Mouse (Mus musculus) forebrain, embryonic 13.5 days (tissue): ENCODE results near the gene Clpsl2. TPM values are rescaled to one million over a fixed set of nuclear protein-coding genes. Genes with fewer than 3 reads are reported as not detected.
"Not testable (repeated sequence)": the region's sequence is repeated elsewhere in the genome, so short reads cannot be mapped to it uniquely, and the experiment has no call there.

Source experiments
- ATAC-seq: fragments of 200-750 bp; cut with Nextera tagmentation; 2 replicates; pipeline ENCODE4 v1.8.0; 2017
- H3K27ac ChIP-seq: fragments of 300-500 bp; sonication (generic); 2 replicates; pipeline ENCODE4 v1.5.1; 2015; ENCODE audit warnings: inconsistent platforms, mild to moderate bottlenecking, moderate library complexity
- H3K27me3 ChIP-seq: fragments of 300-500 bp; sonication (generic); 2 replicates; pipeline ENCODE4 v1.6.1; 2015; ENCODE audit warnings: mild to moderate bottlenecking, inconsistent platforms
- H3K36me3 ChIP-seq: fragments of 300-500 bp; sonication (generic); 2 replicates; pipeline ENCODE4 v1.6.1; 2015; ENCODE audit warnings: mild to moderate bottlenecking, inconsistent platforms; ENCODE audit not compliant: poor library complexity, severe bottlenecking
- H3K4me1 ChIP-seq: fragments of 300-500 bp; sonication (generic); 2 replicates; pipeline ENCODE4 v1.6.1; 2015; ENCODE audit warnings: inconsistent platforms
- H3K4me2 ChIP-seq: fragments of 300-500 bp; sonication (generic); 2 replicates; pipeline ENCODE4 v1.6.1; 2015; ENCODE audit warnings: inconsistent platforms, mild to moderate bottlenecking, moderate library complexity
- H3K4me3 ChIP-seq: fragments of 300-500 bp; sonication (generic); 2 replicates; pipeline ENCODE4 v1.5.1; 2015; ENCODE audit warnings: mild to moderate bottlenecking, inconsistent platforms
- H3K9ac ChIP-seq: fragments of 300-500 bp; sonication (generic); 2 replicates; pipeline ENCODE4 v1.6.1; 2015; ENCODE audit warnings: mild to moderate bottlenecking, inconsistent platforms
- H3K9me3 ChIP-seq: fragments of 300-500 bp; sonication (generic); replicated peaks from 2 replicates; pipeline ENCODE4 v1.6.1; 2016; ENCODE audit warnings: inconsistent platforms
- WGBS: fragments of 180-500 bp; shearing (Covaris S2); methylation state at CpG from one replicate; pipeline ENCODE4 v1.1.7; 2015; 5-methylcytosine and 5-hydroxymethylcytosine counted together
- polyA plus RNA-seq: library from polyadenylated mRNA; unstranded; fragments of >200 nt; fragmentation: Nextera tagmentation; extraction: Ambion mirVana; gene quantifications from 2 replicates; pipeline ENCODE4 v1.2.1, GENCODE M21; 2015

Clpsl2 gene
- polyA plus RNA-seq, 1 experiment from 2014 or later = not detected

GRCm38 (mm10) chr17:28537881-28538280, 11.3 kb upstream of the Clpsl2 start:
- no peak for ATAC-seq
- peaks cover 13% of the 10 kb centered on the region for H3K9me3 ChIP-seq
- no peak overlapping the region for H3K4me2 ChIP-seq
- no peak overlapping the region for H3K9ac ChIP-seq
- 50% methylated on average over 12 of the region's 12 CpGs for WGBS
- H3K27ac ChIP-seq = no peak overlapping the region
- no peak overlapping the region for H3K4me3 ChIP-seq
- H3K27me3 ChIP-seq = 0 out of 2 replicates have a peak, but pooled peaks cover 3% of the 10 kb centered on the region
- no peaks in the 10 kb centered on the region for H3K36me3 ChIP-seq
- no peaks in the 10 kb centered on the region for H3K4me1 ChIP-seq

GRCm38 (mm10) chr17:28546925-28547324, 2.3 kb upstream of the Clpsl2 start:
- Histone ChIP-seq H3K9ac (no peak overlapping the region), H3K36me3 (no peaks in the 10 kb centered on the region), H3K27me3 (no peaks in the 10 kb centered on the region), H3K27ac (no peak overlapping the region), H3K4me1 (no peaks in the 10 kb centered on the region), H3K4me2 (no peak overlapping the region), H3K4me3 (no peak overlapping the region), H3K9me3 (peaks cover 1% of the 10 kb centered on the region)
- no peak for ATAC-seq
- WGBS = 87% methylated on average over 1 of the region's 1 CpGs

GRCm38 (mm10) chr17:28548550-28548949, 661 bp upstream of the Clpsl2 start:
- no peak overlapping the region for H3K9ac ChIP-seq
- no peaks in the 10 kb centered on the region for H3K9me3 ChIP-seq
- no peak overlapping the region for H3K4me2 ChIP-seq
- H3K4me3 ChIP-seq = no peak overlapping the region
- no peaks in the 10 kb centered on the region for H3K4me1 ChIP-seq
- no peak overlapping the region for H3K27ac ChIP-seq
- H3K36me3 ChIP-seq = no peaks in the 10 kb centered on the region
- no peaks in the 10 kb centered on the region for H3K27me3 ChIP-seq
- WGBS = 81% methylated on average over 11 of the region's 11 CpGs
- ATAC-seq = no peak

GRCm38 (mm10) chr17:28553040-28553793, 4.0 kb downstream of the Clpsl2 start:
- Histone ChIP-seq H3K9ac (no peak overlapping the region), H3K4me2 (no peak overlapping the region), H3K27ac (no peak overlapping the region), H3K27me3 (no peaks in the 10 kb centered on the region), H3K9me3 (no peaks in the 10 kb centered on the region), H3K4me3 (no peak overlapping the region), H3K4me1 (peaks cover 9% of the 10 kb centered on the region; the same call in 1 of the 2 replicates), H3K36me3 (no peaks in the 10 kb centered on the region)
- WGBS = 7% methylated on average over 14 of the region's 14 CpGs
- ATAC-seq = peak; percentile 53; the same call in 1 of the 2 replicates

GRCm38 (mm10) chr17:28554021-28554420, 4.8 kb downstream of the Clpsl2 start:
- H3K36me3 ChIP-seq, H3K9me3 ChIP-seq, H3K4me2 ChIP-seq, H3K4me1 ChIP-seq, H3K27me3 ChIP-seq, H3K27ac ChIP-seq, H3K9ac ChIP-seq, H3K4me3 ChIP-seq, ATAC-seq: not testable (repeated sequence)
- 91% methylated on average over 4 of the region's 4 CpGs for WGBS

GRCm38 (mm10) chr17:28556635-28557396, 7.6 kb downstream of the Clpsl2 start:
- Histone ChIP-seq H3K27ac (no peak overlapping the region), H3K36me3 (no peaks in the 10 kb centered on the region)
- ATAC-seq = peak; percentile 70; the same call in 1 of the 2 replicates

GRCm38 (mm10) chr17:28557772-28558171, 8.6 kb downstream of the Clpsl2 start:
- Histone ChIP-seq H3K4me1 (peaks cover 9% of the 10 kb centered on the region; the same call in 1 of the 2 replicates), H3K27ac (no peak overlapping the region), H3K9ac (no peak overlapping the region), H3K9me3 (no peaks in the 10 kb centered on the region), H3K27me3 (no peaks in the 10 kb centered on the region), H3K4me3 (no peak overlapping the region), H3K36me3 (no peaks in the 10 kb centered on the region), H3K4me2 (no peak overlapping the region)
- ATAC-seq = no peak
- 75% methylated on average over 6 of the region's 6 CpGs for WGBS

More at GRCm38 (mm10) chr17:28556635-28557396, 7.6 kb downstream of the Clpsl2 start:
- 55% methylated on average over 6 of the region's 6 CpGs for WGBS
- Histone ChIP-seq H3K4me2 (no peak overlapping the region), H3K27me3 (no peaks in the 10 kb centered on the region), H3K4me1 (peaks cover 9% of the 10 kb centered on the region; the same call in 1 of the 2 replicates), H3K9ac (no peak overlapping the region), H3K4me3 (no peak overlapping the region), H3K9me3 (no peaks in the 10 kb centered on the region)

GRCm38 (mm10) chr17:28560598-28560997, 11.4 kb downstream of the Clpsl2 start, which contains the start of gene Clps:
Gene Clps (minus strand): TSS chr17:28560766.
- H3K36me3 ChIP-seq = no peaks in the 10 kb centered on the region
- no peaks in the 10 kb centered on the region for H3K9me3 ChIP-seq
- no peak for ATAC-seq
- no peaks in the 10 kb centered on the region for H3K27me3 ChIP-seq
- H3K27ac ChIP-seq = no peak within 1 kb of the TSS
- 88% methylated on average over 4 of the region's 4 CpGs for WGBS
- H3K4me2 ChIP-seq = no peak within 1 kb of the TSS
- no peak within 1 kb of the TSS for H3K9ac ChIP-seq
- no peak within 1 kb of the TSS for H3K4me3 ChIP-seq
- peaks cover 9% of the 10 kb centered on the region; the same call in 1 of the 2 replicates for H3K4me1 ChIP-seq

- Histone ChIP-seq H3K4me3 (no peak overlapping the region), H3K27ac (no peak overlapping the region), H3K27me3 (no peaks in the 10 kb centered on the region), H3K9ac (no peak overlapping the region), H3K4me2 (no peak overlapping the region), H3K9me3 (no peaks in the 10 kb centered on the region), H3K36me3 (no peaks in the 10 kb centered on the region), H3K4me1 (peaks cover 6% of the 10 kb centered on the region; the same call in 1 of the 2 replicates)
- 67% methylated on average over 7 of the region's 7 CpGs for WGBS
- no peak for ATAC-seq
Observed at GRCm38 (mm10) chr17:28561613-28562012, 12.4 kb downstream of the Clpsl2 start.

- no peaks in the 10 kb centered on the region for H3K27me3 ChIP-seq
- no peaks in the 10 kb centered on the region for H3K4me1 ChIP-seq
- no peak overlapping the region for H3K4me3 ChIP-seq
- ATAC-seq = no peak
- H3K9me3 ChIP-seq = no peaks in the 10 kb centered on the region
- H3K36me3 ChIP-seq = no peaks in the 10 kb centered on the region
- H3K4me2 ChIP-seq = no peak overlapping the region
- H3K27ac ChIP-seq = no peak overlapping the region
- no peak overlapping the region for H3K9ac ChIP-seq
Observed at GRCm38 (mm10) chr17:28565181-28565580, 16.0 kb downstream of the Clpsl2 start.

- 11% methylated on average over 3 of the region's 3 CpGs for WGBS
- Histone ChIP-seq H3K9me3 (no peaks in the 10 kb centered on the region), H3K4me2 (no peak overlapping the region), H3K4me3 (no peak overlapping the region), H3K9ac (no peak overlapping the region), H3K36me3 (no peaks in the 10 kb centered on the region), H3K4me1 (no peaks in the 10 kb centered on the region), H3K27me3 (no peaks in the 10 kb centered on the region), H3K27ac (no peak overlapping the region)
- ATAC-seq = no peak
Observed at GRCm38 (mm10) chr17:28567541-28567940, 18.3 kb downstream of the Clpsl2 start.

GRCm38 (mm10) chr17:28571868-28572267, 22.7 kb downstream of the Clpsl2 start:
- H3K36me3 ChIP-seq = no peaks in the 10 kb centered on the region
- no peak overlapping the region for H3K27ac ChIP-seq
- H3K9ac ChIP-seq = no peak overlapping the region
- no peaks in the 10 kb centered on the region for H3K9me3 ChIP-seq
- 86% methylated on average over 3 of the region's 3 CpGs for WGBS
- H3K27me3 ChIP-seq = 0 out of 2 replicates have a peak, but pooled peaks cover 3% of the 10 kb centered on the region
- no peak for ATAC-seq
- H3K4me2 ChIP-seq = no peak overlapping the region
- peaks cover 8% of the 10 kb centered on the region for H3K4me1 ChIP-seq
- no peak overlapping the region for H3K4me3 ChIP-seq
